Mouse (Mus musculus) forebrain, embryonic 16.5 days (tissue): ENCODE measurements around the gene Fignl2. TPM values are rescaled to one million over a fixed set of nuclear protein-coding genes. Genes with fewer than 3 reads are reported as not detected.

Experiments used
- ATAC-seq: fragments of 200-750 bp; cut with Nextera tagmentation; 2 replicates; pipeline ENCODE4 v1.8.0; 2017; ENCODE audit warnings: mild to moderate bottlenecking, moderate library complexity
- H3K27ac ChIP-seq: fragments of 300-500 bp; sonication (generic); 2 replicates; pipeline ENCODE4 v1.5.1; 2014; ENCODE audit warnings: low read length, control low read depth
- H3K27me3 ChIP-seq: fragments of 300-500 bp; sonication (generic); replicated peaks from 2 replicates; pipeline ENCODE4 v1.6.1; 2014; ENCODE audit warnings: low read length; ENCODE audit not compliant: control insufficient read depth, insufficient read depth
- H3K36me3 ChIP-seq: fragments of 300-500 bp; sonication (generic); 2 replicates; pipeline ENCODE4 v1.6.1; 2014; ENCODE audit not compliant: control insufficient read depth, insufficient read depth
- H3K4me1 ChIP-seq: fragments of 300-500 bp; sonication (generic); replicated peaks from 2 replicates; pipeline ENCODE4 v1.6.1; 2014; ENCODE audit warnings: low read length; ENCODE audit not compliant: control insufficient read depth, insufficient read depth
- H3K4me2 ChIP-seq: fragments of 300-500 bp; sonication (generic); 2 replicates; pipeline ENCODE4 v1.6.1; 2014; ENCODE audit warnings: mild to moderate bottlenecking, low read length, control low read depth
- H3K4me3 ChIP-seq: fragments of 300-500 bp; sonication (generic); replicated peaks from 2 replicates; pipeline ENCODE4 v1.5.1; 2014; ENCODE audit warnings: mild to moderate bottlenecking, low read length, control low read depth
- H3K9ac ChIP-seq: fragments of 300-500 bp; sonication (generic); replicated peaks from 2 replicates; pipeline ENCODE4 v1.6.1; 2014; ENCODE audit warnings: low read depth, low read length, control low read depth
- H3K9me3 ChIP-seq: fragments of 300-500 bp; sonication (generic); 2 replicates; pipeline ENCODE4 v1.6.1; 2016; ENCODE audit warnings: low read length; ENCODE audit not compliant: control insufficient read depth
- WGBS: fragments of 180-500 bp; shearing (Covaris S2); extraction: QIAGEN DNeasy Blood & Tissue Kit; methylation state at CpG from one replicate; pipeline ENCODE4 v1.1.7; 2014; 5-methylcytosine and 5-hydroxymethylcytosine counted together
- polyA plus RNA-seq: library from polyadenylated mRNA; unstranded; fragments of >200 nt; fragmentation: Nextera tagmentation; extraction: Ambion mirVana; gene quantifications from 2 replicates; pipeline ENCODE4 v1.2.1, GENCODE M21; 2015

Gene Fignl2
- polyA plus RNA-seq, 1 experiment from 2014 or later, result not detected

GRCm38 (mm10) chr15:101046527-101047193 is 31.7 kb downstream of the Fignl2 start:
- H3K27ac ChIP-seq, result no peak overlapping the region
- H3K4me1 ChIP-seq, result peaks cover 16% of the 10 kb centered on the region
- H3K9ac ChIP-seq, result peak overlapping the region; percentile 62
- H3K36me3 ChIP-seq, result no peaks in the 10 kb centered on the region
- 1% methylated on average over 74 of the region's 77 CpGs for WGBS
- H3K9me3 ChIP-seq, result no peaks in the 10 kb centered on the region
- H3K4me3 ChIP-seq, result peak overlapping the region; percentile 56
- ATAC-seq, result peak; percentile 59
- peak overlapping the region; percentile 96 for H3K4me2 ChIP-seq
- H3K27me3 ChIP-seq, result peaks cover 38% of the 10 kb centered on the region

- no peaks in the 10 kb centered on the region for H3K9me3 ChIP-seq
- peak; percentile 9; the same call in 1 of the 2 replicates for ATAC-seq
- peaks cover 32% of the 10 kb centered on the region for H3K27me3 ChIP-seq
- H3K9ac ChIP-seq, result peak overlapping the region; percentile 62
- WGBS, result 3% methylated on average over 39 of the region's 43 CpGs
- H3K4me3 ChIP-seq, result peak overlapping the region; percentile 56
- no peak overlapping the region for H3K27ac ChIP-seq
- H3K4me2 ChIP-seq, result peak overlapping the region; percentile 96
- 0 out of 2 replicates have a peak, but pooled peaks cover 4% of the 10 kb centered on the region for H3K36me3 ChIP-seq
- peaks cover 16% of the 10 kb centered on the region for H3K4me1 ChIP-seq
Measured at GRCm38 (mm10) chr15:101046039-101046526, 32.3 kb downstream of the Fignl2 start.

GRCm38 (mm10) chr15:101044531-101044930 is 33.8 kb downstream of the Fignl2 start:
- H3K36me3 ChIP-seq, result 0 out of 2 replicates have a peak, but pooled peaks cover 5% of the 10 kb centered on the region
- no peaks in the 10 kb centered on the region for H3K9me3 ChIP-seq
- no peak for ATAC-seq
- H3K4me1 ChIP-seq, result peaks cover 16% of the 10 kb centered on the region
- H3K27ac ChIP-seq, result no peak overlapping the region
- H3K9ac ChIP-seq, result no peak overlapping the region
- H3K27me3 ChIP-seq, result peaks cover 33% of the 10 kb centered on the region
- H3K4me2 ChIP-seq, result no peak overlapping the region
- 58% methylated on average over 6 of the region's 6 CpGs for WGBS
- H3K4me3 ChIP-seq, result no peak overlapping the region

GRCm38 (mm10) chr15:101042613-101043012 is 35.8 kb downstream of the Fignl2 start:
- Histone ChIP-seq H3K9ac (no peak overlapping the region), H3K27ac (no peak overlapping the region), H3K27me3 (peaks cover 23% of the 10 kb centered on the region), H3K4me2 (no peak overlapping the region), H3K9me3 (no peaks in the 10 kb centered on the region), H3K4me1 (peaks cover 16% of the 10 kb centered on the region), H3K4me3 (no peak overlapping the region), H3K36me3 (0 out of 2 replicates have a peak, but pooled peaks cover 5% of the 10 kb centered on the region)
- no peak for ATAC-seq
- 26% methylated on average over 6 of the region's 6 CpGs for WGBS

- H3K36me3 ChIP-seq, result 0 out of 2 replicates have a peak, but pooled peaks cover 5% of the 10 kb centered on the region
- no peak overlapping the region for H3K27ac ChIP-seq
- no peak for ATAC-seq
- peaks cover 17% of the 10 kb centered on the region for H3K27me3 ChIP-seq
- no peak overlapping the region for H3K4me3 ChIP-seq
- H3K9ac ChIP-seq, result no peak overlapping the region
- 79% methylated on average over 6 of the region's 6 CpGs for WGBS
- no peaks in the 10 kb centered on the region for H3K9me3 ChIP-seq
- no peak overlapping the region for H3K4me2 ChIP-seq
- H3K4me1 ChIP-seq, result peaks cover 12% of the 10 kb centered on the region
Measured at GRCm38 (mm10) chr15:101041966-101042365, 36.4 kb downstream of the Fignl2 start.

GRCm38 (mm10) chr15:101039651-101040050 is 38.7 kb downstream of the Fignl2 start:
- Histone ChIP-seq H3K27ac (no peak overlapping the region), H3K4me2 (no peak overlapping the region), H3K4me1 (no peaks in the 10 kb centered on the region), H3K9ac (no peak overlapping the region), H3K9me3 (no peaks in the 10 kb centered on the region), H3K4me3 (no peak overlapping the region), H3K27me3 (peaks cover 7% of the 10 kb centered on the region), H3K36me3 (peaks cover 12% of the 10 kb centered on the region; the same call in 1 of the 2 replicates)
- no peak for ATAC-seq
- WGBS, result 62% methylated on average over 17 of the region's 17 CpGs

- no peak for ATAC-seq
- Histone ChIP-seq H3K4me3 (no peak overlapping the region), H3K4me2 (no peak overlapping the region), H3K9ac (no peak overlapping the region), H3K4me1 (no peaks in the 10 kb centered on the region), H3K27me3 (no peaks in the 10 kb centered on the region), H3K36me3 (no peaks in the 10 kb centered on the region; the same call in 1 of the 2 replicates), H3K27ac (no peak overlapping the region), H3K9me3 (no peaks in the 10 kb centered on the region)
- 52% methylated on average over 2 of the region's 2 CpGs for WGBS
Measured at GRCm38 (mm10) chr15:101028960-101029359, 49.4 kb downstream of the Fignl2 start.

- WGBS, result 88% methylated on average over 6 of the region's 6 CpGs
- no peak for ATAC-seq
- no peak overlapping the region for H3K4me3 ChIP-seq
- H3K4me2 ChIP-seq, result no peak overlapping the region
- H3K27ac ChIP-seq, result no peak overlapping the region
- H3K36me3 ChIP-seq, result peaks cover 8% of the 10 kb centered on the region
- no peaks in the 10 kb centered on the region for H3K9me3 ChIP-seq
- no peaks in the 10 kb centered on the region for H3K27me3 ChIP-seq
- no peak overlapping the region for H3K9ac ChIP-seq
- H3K4me1 ChIP-seq, result peaks cover 6% of the 10 kb centered on the region; the same call in 1 of the 2 replicates
Measured at GRCm38 (mm10) chr15:101011352-101011751, 67.0 kb downstream of the Fignl2 start.

GRCm38 (mm10) chr15:101008386-101009010 is 69.9 kb downstream of the Fignl2 start:
- no peak overlapping the region for H3K4me3 ChIP-seq
- no peak overlapping the region for H3K27ac ChIP-seq
- no peak for ATAC-seq
- WGBS, result 64% methylated on average over 14 of the region's 14 CpGs
- no peaks in the 10 kb centered on the region for H3K9me3 ChIP-seq
- no peaks in the 10 kb centered on the region for H3K27me3 ChIP-seq
- peaks cover 4% of the 10 kb centered on the region for H3K36me3 ChIP-seq
- peaks cover 9% of the 10 kb centered on the region; the same call in 1 of the 2 replicates for H3K4me1 ChIP-seq
- H3K4me2 ChIP-seq, result no peak overlapping the region
- no peak overlapping the region for H3K9ac ChIP-seq
